Mouse (Mus musculus) heart, embryonic 12.5 days (tissue): ENCODE measurements around the gene Thsd4. TPM values are rescaled to one million over a fixed set of nuclear protein-coding genes. Genes with fewer than 3 reads are reported as not detected.

Source experiments
- ATAC-seq: fragments of 200-750 bp; cut with Nextera tagmentation; 2 replicates; pipeline ENCODE4 v1.8.0; 2017; ENCODE audit warnings: moderate TSS enrichment, moderate library complexity; ENCODE audit not compliant: insufficient number of reproducible peaks, low FRiP score
- H3K27ac ChIP-seq: fragments of 300-500 bp; sonication (generic); 2 replicates; pipeline ENCODE4 v1.5.1; 2016; ENCODE audit warnings: mild to moderate bottlenecking, moderate library complexity; ENCODE audit not compliant: poor library complexity, severe bottlenecking
- H3K27me3 ChIP-seq: fragments of 300-500 bp; sonication (generic); replicated peaks from 2 replicates; pipeline ENCODE4 v1.6.1; 2016; ENCODE audit warnings: mild to moderate bottlenecking, moderate library complexity
- H3K36me3 ChIP-seq: fragments of 300-500 bp; sonication (generic); 2 replicates; pipeline ENCODE4 v1.6.1; 2016; ENCODE audit warnings: mild to moderate bottlenecking, moderate library complexity
- H3K4me1 ChIP-seq: fragments of 300-500 bp; sonication (generic); replicated peaks from 2 replicates; pipeline ENCODE4 v1.6.1; 2016; ENCODE audit warnings: mild to moderate bottlenecking
- H3K4me2 ChIP-seq: fragments of 300-500 bp; sonication (generic); 2 replicates; pipeline ENCODE4 v1.6.1; 2016; ENCODE audit warnings: mild to moderate bottlenecking, moderate library complexity
- H3K4me3 ChIP-seq: fragments of 300-500 bp; sonication (generic); 2 replicates; pipeline ENCODE4 v1.5.1; 2016; ENCODE audit warnings: mild to moderate bottlenecking
- H3K9ac ChIP-seq: fragments of 300-500 bp; sonication (generic); 2 replicates; pipeline ENCODE4 v1.6.1; 2016; ENCODE audit warnings: mild to moderate bottlenecking, moderate library complexity
- H3K9me3 ChIP-seq: fragments of 300-500 bp; sonication (generic); replicated peaks from 2 replicates; pipeline ENCODE4 v1.6.1; 2016; ENCODE audit warnings: mild to moderate bottlenecking, moderate library complexity
- WGBS: fragments of 180-500 bp; shearing (Covaris S2); methylation state at CpG from one replicate; pipeline ENCODE4 v1.1.7; 2016; 5-methylcytosine and 5-hydroxymethylcytosine counted together
- polyA plus RNA-seq: library from polyadenylated mRNA; unstranded; fragments of >200 nt; fragmentation: Nextera tagmentation; extraction: Ambion mirVana; gene quantifications from 2 replicates; pipeline ENCODE4 v1.2.1, GENCODE M21; 2016

The Thsd4 gene
- 12.4 and 14.0 TPM in 2 replicates for polyA plus RNA-seq

DNA sequence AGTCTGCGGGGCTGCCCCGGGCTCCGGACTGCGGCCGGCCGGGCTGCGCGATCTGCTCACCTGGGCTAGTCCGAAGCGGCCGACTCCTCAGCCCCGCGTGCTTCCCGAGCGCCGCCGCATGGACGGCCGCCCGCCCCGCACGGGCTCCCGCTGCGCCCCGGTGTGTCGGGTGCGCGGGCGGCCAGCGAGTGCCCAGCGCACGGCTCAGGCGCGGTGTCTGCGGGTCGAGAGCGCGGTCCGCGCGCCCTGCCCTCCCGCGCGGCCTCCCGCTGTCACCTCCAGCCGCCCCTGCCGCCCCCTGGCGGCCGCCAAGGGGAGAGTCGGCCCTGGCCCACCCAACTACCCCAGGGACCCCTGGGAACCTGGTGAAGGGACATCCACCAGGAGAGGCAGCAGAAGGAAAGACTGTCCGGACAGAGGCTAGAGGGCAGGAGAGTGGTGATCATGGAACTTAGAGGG, at the start of gene Thsd4:
Gene Thsd4 (minus strand): TSS at position 241 of the 459 bp plus-strand sequence.
- H3K27ac ChIP-seq, result no peak within 1 kb of the TSS
- peak; percentile 33; the same call in 1 of the 2 replicates for ATAC-seq
- WGBS, result under 1% methylated on average over 51 of the region's 51 CpGs
- H3K4me2 ChIP-seq, result peak within 1 kb of the TSS; percentile 84
- peak within 1 kb of the TSS; percentile 90 for H3K9ac ChIP-seq
- H3K4me3 ChIP-seq, result peak within 1 kb of the TSS; percentile 87
- no peaks in the 10 kb centered on the region for H3K36me3 ChIP-seq
- H3K4me1 ChIP-seq, result peaks cover 56% of the 10 kb centered on the region
- H3K27me3 ChIP-seq, result peaks cover 15% of the 10 kb centered on the region; the same call in 1 of the 2 replicates
- H3K9me3 ChIP-seq, result no peaks in the 10 kb centered on the region

DNA sequence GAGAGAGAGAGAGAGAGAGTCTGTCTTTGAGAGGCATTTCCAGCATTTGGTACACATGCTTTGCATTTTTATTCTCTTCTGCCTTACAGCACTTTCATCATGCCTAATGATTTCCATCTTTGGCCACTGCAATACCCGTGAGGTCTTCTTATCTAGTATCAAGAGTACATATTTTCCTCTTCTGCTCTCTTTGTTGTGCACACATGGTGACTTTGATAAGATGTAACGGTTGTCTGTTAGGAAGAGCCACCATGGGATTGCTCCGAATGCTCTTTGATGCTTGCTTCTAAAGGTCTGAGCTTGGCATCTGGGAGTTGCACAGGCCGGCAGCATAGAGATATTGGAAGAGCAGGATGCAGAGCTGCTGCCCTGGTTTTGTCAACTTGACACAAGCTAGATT, 49.2 kb upstream of the Thsd4 start:
- H3K9ac ChIP-seq, result no peak overlapping the region

DNA sequence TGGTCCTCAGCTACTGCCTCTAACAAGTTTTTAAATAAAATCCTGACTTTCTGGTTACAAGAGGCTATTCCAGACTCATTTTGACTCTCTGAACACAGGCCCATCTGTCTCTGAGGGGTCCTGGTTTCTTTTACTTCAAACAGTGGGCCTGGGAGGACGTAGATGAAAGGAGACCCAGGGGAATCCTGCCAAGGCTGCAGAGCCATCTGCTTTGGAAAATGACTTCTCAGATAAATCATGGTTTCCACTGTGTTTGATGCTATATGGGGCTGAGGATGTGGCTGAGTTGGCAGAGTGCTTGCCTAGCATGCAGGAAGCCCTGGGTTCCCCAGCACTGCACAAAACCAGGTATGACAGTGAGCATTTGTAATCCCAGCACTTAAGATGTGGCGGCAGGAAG, 47.5 kb upstream of the Thsd4 start:
- Histone ChIP-seq H3K27ac (no peak overlapping the region), H3K4me2 (no peak overlapping the region), H3K36me3 (no peaks in the 10 kb centered on the region), H3K4me1 (no peaks in the 10 kb centered on the region), H3K9me3 (0 out of 2 replicates have a peak, but pooled peaks cover 7% of the 10 kb centered on the region), H3K27me3 (no peaks in the 10 kb centered on the region), H3K9ac (no peak overlapping the region), H3K4me3 (no peak overlapping the region)
- no peak for ATAC-seq
- WGBS, result 65% methylated on average over 2 of the region's 2 CpGs

More for the DNA sequence above, 49.2 kb upstream of the Thsd4 start:
- ATAC-seq, result no peak
- H3K4me2 ChIP-seq, result no peak overlapping the region
- H3K36me3 ChIP-seq, result no peaks in the 10 kb centered on the region
- H3K27ac ChIP-seq, result no peak overlapping the region
- no peaks in the 10 kb centered on the region for H3K27me3 ChIP-seq
- no peak overlapping the region for H3K4me3 ChIP-seq
- H3K4me1 ChIP-seq, result no peaks in the 10 kb centered on the region
- 48% methylated on average over 4 of the region's 4 CpGs for WGBS
- 0 out of 2 replicates have a peak, but pooled peaks cover 7% of the 10 kb centered on the region for H3K9me3 ChIP-seq

DNA sequence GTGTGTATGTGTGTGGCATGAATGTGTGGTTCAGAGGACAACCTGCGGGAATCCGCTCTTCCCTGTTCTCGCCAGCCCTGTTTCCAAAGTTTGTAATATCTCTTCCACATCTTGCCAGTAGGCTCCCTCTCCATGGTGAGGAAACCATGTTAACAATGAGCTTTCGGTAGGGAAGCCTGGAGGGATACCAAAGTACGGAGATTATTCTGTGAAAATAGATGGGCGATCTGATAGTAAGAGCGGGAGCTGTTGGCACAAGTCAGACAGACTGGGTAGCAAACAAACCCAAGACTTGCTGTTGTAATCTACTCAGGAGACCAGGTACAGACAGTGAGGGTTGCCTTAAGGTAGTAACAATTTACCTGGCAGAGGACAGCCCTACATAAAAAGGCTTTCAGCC, 42.0 kb upstream of the Thsd4 start:
- no peak overlapping the region for H3K9ac ChIP-seq
- 87% methylated on average over 7 of the region's 7 CpGs for WGBS
- no peaks in the 10 kb centered on the region for H3K9me3 ChIP-seq
- H3K36me3 ChIP-seq, result no peaks in the 10 kb centered on the region
- H3K27me3 ChIP-seq, result no peaks in the 10 kb centered on the region
- no peak for ATAC-seq
- no peak overlapping the region for H3K4me3 ChIP-seq
- H3K27ac ChIP-seq, result no peak overlapping the region
- no peak overlapping the region for H3K4me2 ChIP-seq
- no peaks in the 10 kb centered on the region for H3K4me1 ChIP-seq

DNA sequence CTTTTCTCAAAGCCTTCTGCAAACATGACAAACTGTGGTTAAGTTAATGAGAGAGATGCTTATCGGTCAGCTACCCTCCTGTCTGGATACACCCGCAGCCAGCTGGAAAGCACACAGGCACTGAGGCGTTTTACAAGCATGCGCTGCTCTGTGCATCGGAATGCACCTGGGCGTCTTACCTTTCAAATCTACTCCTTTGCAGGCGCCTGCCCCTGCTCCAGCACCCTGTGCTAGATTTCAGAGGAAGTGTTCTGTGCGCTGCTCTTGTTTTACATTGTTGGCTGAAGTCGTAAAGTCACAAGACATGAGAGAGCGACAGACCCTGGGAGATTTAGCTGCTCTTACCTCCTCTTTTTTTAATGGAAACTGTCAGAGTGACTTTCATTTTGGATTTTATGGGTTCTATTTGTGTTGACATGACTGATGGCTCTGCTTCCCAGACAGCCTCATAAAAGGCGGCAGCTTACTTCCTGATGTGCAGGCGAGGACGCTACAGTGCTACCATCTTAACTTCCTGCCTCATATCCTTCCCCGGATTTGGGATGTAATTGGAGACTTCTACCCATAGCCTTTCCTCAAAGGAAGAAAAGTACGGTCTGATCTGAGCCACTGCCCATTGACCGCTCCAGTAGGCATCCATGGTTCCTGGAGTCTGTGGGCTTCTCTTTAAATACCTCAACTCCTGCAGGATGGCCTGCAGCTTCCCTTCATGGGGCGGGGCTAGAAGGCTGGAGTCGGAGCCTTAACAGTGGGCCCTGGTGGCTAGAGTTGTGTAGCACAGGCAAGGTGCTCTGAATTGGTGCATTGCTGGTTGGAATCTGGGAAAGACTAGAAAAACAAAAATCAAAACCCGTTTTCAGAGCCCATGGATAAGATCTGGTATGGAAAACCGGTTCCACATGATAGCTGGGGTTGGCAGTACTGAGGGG, 40.9 kb upstream of the Thsd4 start:
- Histone ChIP-seq H3K9me3 (no peaks in the 10 kb centered on the region), H3K4me1 (no peaks in the 10 kb centered on the region), H3K27me3 (no peaks in the 10 kb centered on the region), H3K4me2 (no peak overlapping the region), H3K4me3 (no peak overlapping the region), H3K9ac (no peak overlapping the region), H3K36me3 (no peaks in the 10 kb centered on the region), H3K27ac (no peak overlapping the region)
- 62% methylated on average over 20 of the region's 20 CpGs for WGBS
- ATAC-seq, result no peak

DNA sequence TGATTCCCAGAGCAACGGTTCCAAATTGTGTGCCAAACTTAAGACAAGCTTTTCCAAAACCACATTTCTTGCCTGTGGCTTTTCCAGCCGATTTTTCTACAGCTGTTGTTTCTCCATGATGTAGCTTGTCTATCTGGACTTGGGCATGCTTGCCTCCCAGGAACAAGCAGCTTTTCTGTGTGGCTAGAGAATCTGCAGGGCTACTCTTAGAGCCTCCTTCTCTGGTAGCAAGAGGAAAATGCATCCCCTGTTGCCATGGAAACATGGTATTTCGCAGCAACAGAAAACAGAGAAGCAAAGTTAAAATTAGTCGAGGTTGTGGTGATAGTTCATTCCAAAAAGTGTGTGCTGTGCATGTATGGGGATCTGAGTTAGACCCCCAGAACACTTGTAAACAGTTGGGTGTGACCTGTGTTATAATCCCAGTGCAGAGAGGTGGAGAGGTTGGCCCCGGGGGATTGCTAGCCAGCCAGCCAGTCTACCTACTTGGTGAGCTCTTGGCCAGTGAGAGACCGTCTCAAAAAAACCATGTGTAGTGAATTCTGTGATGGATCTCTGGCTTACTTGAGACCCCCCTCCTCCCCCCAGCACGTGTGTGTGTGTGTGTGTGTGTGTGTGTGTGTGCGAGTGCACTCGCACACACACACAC, 39.9 kb upstream of the Thsd4 start:
- H3K9ac ChIP-seq, result no peak overlapping the region
- H3K27me3 ChIP-seq, result no peaks in the 10 kb centered on the region
- no peak overlapping the region for H3K4me3 ChIP-seq
- H3K4me1 ChIP-seq, result no peaks in the 10 kb centered on the region
- no peak overlapping the region for H3K27ac ChIP-seq
- H3K4me2 ChIP-seq, result no peak overlapping the region
- H3K36me3 ChIP-seq, result no peaks in the 10 kb centered on the region
- WGBS, result 76% methylated on average over 9 of the region's 9 CpGs
- H3K9me3 ChIP-seq, result no peaks in the 10 kb centered on the region
- ATAC-seq, result no peak

DNA sequence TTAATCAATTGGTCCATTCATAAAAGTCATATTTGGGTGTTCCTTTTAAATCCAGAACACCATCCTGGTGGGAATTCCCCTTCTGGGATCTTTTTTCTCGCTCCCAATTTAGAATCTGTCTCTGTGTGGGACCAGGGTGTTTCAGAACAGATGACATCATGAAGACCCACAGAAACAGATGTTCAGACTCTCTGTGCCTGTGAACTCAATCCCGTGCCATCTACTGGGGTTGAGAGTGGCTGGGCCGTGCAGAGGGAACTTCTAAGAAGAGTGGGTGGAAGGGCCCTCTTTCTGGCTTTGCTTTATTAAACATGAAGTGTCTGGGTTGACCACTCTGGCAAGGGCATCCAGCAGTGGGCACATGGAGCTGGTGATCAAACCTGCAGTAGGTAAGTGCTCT, 36.7 kb upstream of the Thsd4 start:
- no peak overlapping the region for H3K27ac ChIP-seq
- 62% methylated on average over 3 of the region's 3 CpGs for WGBS
- H3K27me3 ChIP-seq, result no peaks in the 10 kb centered on the region
- no peak for ATAC-seq
- no peak overlapping the region for H3K4me3 ChIP-seq
- H3K9me3 ChIP-seq, result no peaks in the 10 kb centered on the region
- no peak overlapping the region for H3K4me2 ChIP-seq
- no peak overlapping the region for H3K9ac ChIP-seq
- H3K36me3 ChIP-seq, result no peaks in the 10 kb centered on the region
- H3K4me1 ChIP-seq, result no peaks in the 10 kb centered on the region

DNA sequence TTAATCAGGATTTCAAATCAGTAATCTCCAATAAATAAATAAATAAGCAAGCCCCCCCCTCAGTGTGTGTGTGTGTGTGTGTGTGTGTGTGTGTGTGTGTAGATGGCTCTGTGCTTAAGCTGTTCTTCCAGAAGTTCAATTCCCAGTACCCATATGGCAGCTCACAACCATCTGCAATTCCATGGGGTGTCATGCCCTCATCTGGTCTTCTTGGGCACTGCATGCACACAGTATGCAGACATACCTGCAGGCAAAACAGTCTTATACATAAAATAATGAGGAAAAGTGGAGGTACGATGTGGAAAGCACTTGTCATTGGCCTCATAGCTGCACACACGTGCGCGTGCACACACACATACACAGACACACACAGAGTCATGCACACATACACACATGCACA, 29.4 kb upstream of the Thsd4 start:
- whole genome bisulfite sequencing, result 86% methylated on average over 4 of the region's 4 CpGs
- H3K4me1 ChIP-seq, result peaks cover under 1% of the 10 kb centered on the region; the same call in 1 of the 2 replicates

DNA sequence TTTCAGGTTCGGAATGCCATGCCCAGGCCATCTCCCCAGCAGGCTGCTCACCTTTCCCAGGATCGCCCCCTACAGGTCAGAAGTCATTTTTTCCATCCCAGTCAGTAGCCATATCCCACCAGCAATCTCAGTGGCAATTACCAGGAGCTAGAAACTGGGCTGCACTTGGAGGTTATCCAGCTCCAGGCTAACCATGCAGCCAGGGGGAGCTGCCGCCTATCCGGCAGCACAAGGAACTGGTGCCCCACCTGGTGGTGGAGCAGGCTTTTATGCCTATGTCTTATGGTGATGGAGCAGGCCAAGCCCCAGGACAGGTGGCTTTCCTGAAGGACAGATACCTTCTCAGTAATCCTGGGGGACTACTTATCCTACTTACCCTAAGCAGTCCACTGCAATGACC, 26.3 kb upstream of the Thsd4 start:
- Histone ChIP-seq H3K27ac (no peak overlapping the region), H3K9ac (no peak overlapping the region), H3K4me1 (peaks cover 11% of the 10 kb centered on the region), H3K4me3 (no peak overlapping the region), H3K27me3 (no peaks in the 10 kb centered on the region), H3K4me2 (no peak overlapping the region), H3K36me3 (no peaks in the 10 kb centered on the region), H3K9me3 (no peaks in the 10 kb centered on the region; the same call in 1 of the 2 replicates)
- WGBS, result 22% methylated on average over 4 of the region's 4 CpGs
- no peak for ATAC-seq

More for the DNA sequence above, 29.4 kb upstream of the Thsd4 start:
- Histone ChIP-seq H3K4me3 (no peak overlapping the region), H3K36me3 (no peaks in the 10 kb centered on the region), H3K4me2 (no peak overlapping the region), H3K27ac (no peak overlapping the region), H3K27me3 (no peaks in the 10 kb centered on the region), H3K9me3 (no peaks in the 10 kb centered on the region; the same call in 1 of the 2 replicates), H3K9ac (no peak overlapping the region)
- no peak for ATAC-seq

DNA sequence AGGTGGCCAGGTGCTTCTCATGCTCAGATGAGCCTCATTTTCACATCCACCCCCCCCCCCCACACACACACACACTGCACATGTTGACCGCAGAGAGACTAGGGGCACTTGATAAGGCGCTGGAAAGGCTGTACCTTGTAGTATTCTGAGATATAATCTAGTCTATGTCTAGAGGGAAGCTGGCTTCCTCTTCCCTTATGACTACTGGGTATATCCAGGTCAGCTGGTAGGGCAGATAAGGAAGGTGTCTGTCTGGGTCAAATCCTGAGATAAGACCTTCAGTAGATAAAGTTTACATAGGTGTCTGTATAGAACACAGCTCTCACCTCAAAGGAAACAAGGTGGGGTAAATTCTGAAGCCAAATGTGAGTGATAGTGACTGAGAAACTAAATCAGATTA, 24.3 kb upstream of the Thsd4 start:
- Histone ChIP-seq H3K27ac (no peak overlapping the region), H3K9ac (no peak overlapping the region), H3K9me3 (no peaks in the 10 kb centered on the region; the same call in 1 of the 2 replicates), H3K36me3 (no peaks in the 10 kb centered on the region), H3K4me2 (no peak overlapping the region), H3K4me3 (no peak overlapping the region), H3K27me3 (no peaks in the 10 kb centered on the region), H3K4me1 (peaks cover 11% of the 10 kb centered on the region)
- 59% methylated on average over 2 of the region's 2 CpGs for WGBS
- ATAC-seq, result no peak

DNA sequence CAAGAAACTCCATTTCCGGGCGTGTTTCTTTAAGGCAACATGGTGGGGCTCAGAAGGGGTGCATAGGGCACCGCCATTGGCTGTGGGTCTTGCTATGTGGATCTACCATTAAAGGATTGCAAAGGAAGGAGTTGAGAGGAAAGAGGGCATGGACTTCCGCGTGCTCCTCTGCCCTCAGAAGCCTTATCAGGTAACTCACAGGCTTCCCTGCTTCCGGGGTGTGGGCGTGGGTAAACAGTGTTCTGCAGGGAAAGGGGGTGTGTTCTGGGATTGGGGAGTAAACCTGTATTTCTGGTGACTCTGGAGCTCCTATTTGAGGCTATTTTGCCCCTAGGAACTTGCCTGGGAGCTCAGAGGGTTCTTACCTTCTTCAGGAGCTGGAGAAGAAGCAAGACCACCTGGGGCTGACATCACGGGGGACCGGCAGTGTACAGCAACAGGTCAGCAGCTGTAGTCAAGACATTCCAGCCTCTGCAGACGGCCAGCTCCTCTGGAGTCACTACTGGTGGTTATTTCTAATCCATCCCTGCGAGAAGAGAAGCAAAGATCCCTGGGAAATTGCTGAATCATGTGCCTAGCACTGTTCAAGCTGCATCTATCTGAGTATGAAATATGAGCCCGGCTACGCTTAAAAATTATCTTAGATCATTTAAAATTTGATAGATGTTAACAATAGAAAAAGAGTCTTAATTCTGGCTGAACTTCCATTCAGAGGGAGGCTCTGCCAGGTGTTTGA, 23.7 kb upstream of the Thsd4 start:
- no peaks in the 10 kb centered on the region for H3K27me3 ChIP-seq
- no peak for ATAC-seq
- no peaks in the 10 kb centered on the region for H3K9me3 ChIP-seq
- H3K4me1 ChIP-seq, result peaks cover 11% of the 10 kb centered on the region
- no peak overlapping the region for H3K4me3 ChIP-seq
- WGBS, result 59% methylated on average over 13 of the region's 13 CpGs
- H3K4me2 ChIP-seq, result no peak overlapping the region
- no peaks in the 10 kb centered on the region for H3K36me3 ChIP-seq
- no peak overlapping the region for H3K9ac ChIP-seq
- no peak overlapping the region for H3K27ac ChIP-seq
